28 mouse cellular contexts compared by ENCODE assay signal in genomic region chr10:31501644-31502043, GRCm38 (mm10). TPM values are rescaled to one million over a fixed set of nuclear protein-coding genes. Genes with fewer than 3 reads are reported as not detected.
DNase-seq lines count a peak whose midpoint lies in the region; ATAC-seq and TF ChIP-seq lines count a peak whose summit lies in the region.
"Had no signal": no experiment of that assay in that cellular context is flagged by ENCODE, and none has a peak within 500 bp of the region (broad histone marks: within the 10 kb centered on the region; RNA-seq: fewer than 3 reads in every experiment).

No protein-coding gene starts in this region.

- TF ChIP-seq EP300 in heart, postnatal 0 days (IDR thresholded peaks at IDR 0.05; ENCODE audit: low read depth) = no peak

- H3K4me1 ChIP-seq in heart, postnatal 0 days (ENCODE audit: control insufficient read depth, insufficient read depth) = no peaks in the 10 kb centered on the region
- H3K4me1 ChIP-seq in lung, embryonic 16.5 days (replicated peaks; ENCODE audit: control insufficient read depth, insufficient read depth, low read length) = no peaks in the 10 kb centered on the region
- H3K4me1 ChIP-seq: embryonic facial prominence, embryonic 12.5 days; heart, embryonic 15.5 days; kidney, embryonic 15.5 days; liver, embryonic 13.5 days; lung, embryonic 15.5 days; midbrain, embryonic 10.5 days; midbrain, embryonic 15.5 days; neural tube, embryonic 15.5 days; stomach, embryonic 15.5 days had no signal

- H3K27ac ChIP-seq in heart, postnatal 0 days (ENCODE audit: low read depth) = no peak overlapping the region
- H3K27ac ChIP-seq in lung, embryonic 16.5 days (ENCODE audit: low read length) = no peak overlapping the region
- H3K27ac ChIP-seq: embryonic facial prominence, embryonic 12.5 days; heart, embryonic 15.5 days; hindbrain, embryonic 14.5 days; kidney, embryonic 15.5 days; liver, embryonic 13.5 days; lung, embryonic 15.5 days; midbrain, embryonic 10.5 days; midbrain, embryonic 15.5 days; neural tube, embryonic 15.5 days; stomach, embryonic 15.5 days had no signal

- ATAC-seq in heart, postnatal 0 days (ENCODE audit: insufficient read depth, low read depth) = no peak; the same call in 1 of the 2 replicates
- peak; percentile 45; the same call in 1 of the 2 replicates for ATAC-seq in lung, embryonic 16.5 days (ENCODE audit: low read depth)
- ATAC-seq: midbrain, embryonic 15.5 days had no signal

- H3K4me2 ChIP-seq in heart, postnatal 0 days (ENCODE audit: low read depth, low read length) = no peak overlapping the region
- no peak overlapping the region for H3K4me2 ChIP-seq in lung, embryonic 16.5 days (ENCODE audit: low read depth, low read length)
- H3K4me2 ChIP-seq: embryonic facial prominence, embryonic 12.5 days; heart, embryonic 15.5 days; hindbrain, embryonic 14.5 days; kidney, embryonic 15.5 days; liver, embryonic 13.5 days; lung, embryonic 15.5 days; midbrain, embryonic 15.5 days; neural tube, embryonic 15.5 days; stomach, embryonic 15.5 days had no signal

- TF ChIP-seq CTCF in heart, postnatal 0 days (IDR thresholded peaks at IDR 0.05; ENCODE audit: low read depth) = no peak
- no peak for TF ChIP-seq CTCF in brain, embryonic 14.5 days (IDR thresholded peaks at IDR 0.05; ENCODE audit: borderline replicate concordance, extremely low read depth, insufficient read depth, insufficient read length)

- intact Hi-C loops in heart, postnatal 25 days (cut with DNase I) = no loop called here

- no peak overlapping the region for H3K4me3 ChIP-seq in heart, postnatal 0 days (ENCODE audit: low read depth, low read length)
- no peak overlapping the region for H3K4me3 ChIP-seq in lung, embryonic 16.5 days (ENCODE audit: low read length)
- H3K4me3 ChIP-seq: embryonic facial prominence, embryonic 12.5 days; heart, embryonic 15.5 days; kidney, embryonic 15.5 days; liver, embryonic 13.5 days; lung, embryonic 15.5 days; midbrain, embryonic 10.5 days; midbrain, embryonic 15.5 days; neural tube, embryonic 15.5 days; stomach, embryonic 15.5 days had no signal

- WGBS in heart, postnatal 0 days = 66% methylated on average over 5 of the region's 5 CpGs
- WGBS in lung, embryonic 16.5 days = 49% methylated on average over 5 of the region's 5 CpGs

- no peaks in the 10 kb centered on the region for H3K27me3 ChIP-seq in heart, postnatal 0 days (ENCODE audit: control insufficient read depth, insufficient read depth, low read length)
- no peaks in the 10 kb centered on the region for H3K27me3 ChIP-seq in lung, embryonic 16.5 days (ENCODE audit: control insufficient read depth, insufficient read depth, low read depth, low read length)
- H3K27me3 ChIP-seq: embryonic facial prominence, embryonic 12.5 days; heart, embryonic 15.5 days; kidney, embryonic 15.5 days; liver, embryonic 13.5 days; lung, embryonic 15.5 days; midbrain, embryonic 15.5 days; neural tube, embryonic 15.5 days; stomach, embryonic 15.5 days had no signal

- H3K36me3 ChIP-seq in heart, postnatal 0 days (replicated peaks; ENCODE audit: control insufficient read depth, insufficient read depth, low read length) = 0 out of 2 replicates have a peak, but pooled peaks cover 5% of the 10 kb centered on the region
- H3K36me3 ChIP-seq in lung, embryonic 16.5 days (ENCODE audit: control insufficient read depth, insufficient read depth, low read length) = peaks cover 2% of the 10 kb centered on the region; the same call in 1 of the 2 replicates
- H3K36me3 ChIP-seq: heart, embryonic 15.5 days; liver, embryonic 13.5 days; midbrain, embryonic 10.5 days; midbrain, embryonic 15.5 days; neural tube, embryonic 15.5 days; stomach, embryonic 15.5 days had no signal

- no peaks in the 10 kb centered on the region for H3K9me3 ChIP-seq in heart, postnatal 0 days (replicated peaks; ENCODE audit: control insufficient read depth, low read length)
- H3K9me3 ChIP-seq in lung, embryonic 16.5 days (ENCODE audit: control insufficient read depth, low read length) = no peaks in the 10 kb centered on the region
- H3K9me3 ChIP-seq: embryonic facial prominence, embryonic 12.5 days; heart, embryonic 15.5 days; kidney, embryonic 15.5 days; liver, embryonic 13.5 days; lung, embryonic 15.5 days; midbrain, embryonic 10.5 days; midbrain, embryonic 15.5 days; neural tube, embryonic 15.5 days; stomach, embryonic 15.5 days had no signal

- peak; percentile 28 for DNase-seq in heart, postnatal 0 days (ENCODE audit: low spot score)
- no peak for DNase-seq in heart, postnatal 25 days (ENCODE audit: low spot score)
- DNase-seq in lung, postnatal 4 days = no peak
- DNase-seq in brain, embryonic 14.5 days (ENCODE audit: low read depth) = peak; percentile 68
- DNase-seq in kidney, adult 11 months = no peak
- DNase-seq: adrenal gland, postnatal 10 days; B cell, adult 2 months; cerebellum, adult 11-12 months; cerebellum, adult 9-11 months; embryo, embryonic 11 days; gastrocnemius, postnatal 14 days; kidney, adult 18-20 months; kidney, postnatal 25 days; liver, embryonic 13.5 days; retina, postnatal 1 day; right cerebral cortex, postnatal 14 days had no signal

- no peak for TF ChIP-seq POLR2A in brain, embryonic 14.5 days (IDR thresholded peaks at IDR 0.05; ENCODE audit: borderline replicate concordance, extremely low read depth, insufficient read depth, insufficient read length, poor library complexity, severe bottlenecking)

- no peak overlapping the region for H3K9ac ChIP-seq in heart, postnatal 0 days (replicated peaks; ENCODE audit: low read depth, low read length)
- H3K9ac ChIP-seq in lung, embryonic 16.5 days (ENCODE audit: low read length) = no peak overlapping the region
- H3K9ac ChIP-seq: embryonic facial prominence, embryonic 12.5 days; heart, embryonic 15.5 days; hindbrain, embryonic 14.5 days; kidney, embryonic 15.5 days; liver, embryonic 13.5 days; lung, embryonic 15.5 days; midbrain, embryonic 15.5 days; neural tube, embryonic 15.5 days; stomach, embryonic 15.5 days had no signal

RNA-seq across cellular contexts. Expression of gene Tpd52l1, which starts 55.9 kb away (rescaled TPM):
- 3.7 and 11.9 TPM in 2 replicates for total RNA-seq in heart, postnatal 0 days (2014; rRNA removed; ENCODE audit: low replicate concordance)
- polyA plus RNA-seq in heart, postnatal 0 days (2015; fragmentation: Nextera tagmentation; extraction: Ambion mirVana) = 15.4 and 17.8 TPM in 2 replicates
- total RNA-seq in heart, postnatal 25 days (2021) = 1 to 10 TPM; 3.5 to 4.4 TPM
- polyA plus RNA-seq in lung, embryonic 16.5 days (2015; fragmentation: Nextera tagmentation; extraction: Ambion mirVana) = 17.7 and 19.3 TPM in 2 replicates
- 13.7 and 18.0 TPM in 2 replicates for polyA plus RNA-seq in brain, embryonic 14.5 days (2012; rRNA removed)
- total RNA-seq: granulocyte monocyte progenitor cell, adult 5-6 weeks; hematopoietic stem cell, adult 5-6 weeks had no signal

Comparison
In these comparisons a context has a peak if more than half of its experiments do, and no peak if none do; other contexts are left out.
1. DNase-seq: peak in heart, postnatal 0 days (single experiment) and brain, embryonic 14.5 days (single experiment); none in heart, postnatal 25 days (single experiment), lung, postnatal 4 days (0 of 2) and kidney, adult 11 months (single experiment).